Mouse (Mus musculus): Measurements from ENCODE around the gene Gopc.
"Not testable (repeated sequence)": the region's sequence is repeated elsewhere in the genome, so short reads cannot be mapped to it uniquely, and the experiment has no call there.

Gopc gene

GRCm38 (mm10) chr10:52298568-52298967 is 83.4 kb downstream of the Gopc start:
- not testable (repeated sequence) for DNase-seq (ENCODE audit: low spot score in 2 of 2)

DNA sequence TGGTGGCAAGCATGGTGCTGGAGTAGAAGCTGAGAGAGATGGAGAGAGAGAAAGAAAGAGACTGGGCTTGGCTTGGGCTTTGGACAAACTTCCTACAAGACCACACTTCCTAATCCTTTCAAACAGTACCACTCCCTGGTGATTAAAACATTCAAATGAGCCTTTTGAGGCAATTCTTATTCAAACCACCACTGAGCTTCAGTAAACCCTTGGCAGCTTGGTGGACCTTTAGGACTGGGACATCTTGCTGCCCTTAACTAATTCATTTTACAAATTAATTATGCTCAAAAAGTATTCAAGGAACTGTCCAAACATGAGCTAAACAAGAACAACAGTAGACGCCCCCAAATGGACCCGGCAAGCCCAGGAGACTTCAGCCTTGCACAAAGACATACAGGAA is 86.0 kb downstream of the Gopc start:
- no peak for DNase-seq (ENCODE audit: low spot score in 2 of 2)

DNA sequence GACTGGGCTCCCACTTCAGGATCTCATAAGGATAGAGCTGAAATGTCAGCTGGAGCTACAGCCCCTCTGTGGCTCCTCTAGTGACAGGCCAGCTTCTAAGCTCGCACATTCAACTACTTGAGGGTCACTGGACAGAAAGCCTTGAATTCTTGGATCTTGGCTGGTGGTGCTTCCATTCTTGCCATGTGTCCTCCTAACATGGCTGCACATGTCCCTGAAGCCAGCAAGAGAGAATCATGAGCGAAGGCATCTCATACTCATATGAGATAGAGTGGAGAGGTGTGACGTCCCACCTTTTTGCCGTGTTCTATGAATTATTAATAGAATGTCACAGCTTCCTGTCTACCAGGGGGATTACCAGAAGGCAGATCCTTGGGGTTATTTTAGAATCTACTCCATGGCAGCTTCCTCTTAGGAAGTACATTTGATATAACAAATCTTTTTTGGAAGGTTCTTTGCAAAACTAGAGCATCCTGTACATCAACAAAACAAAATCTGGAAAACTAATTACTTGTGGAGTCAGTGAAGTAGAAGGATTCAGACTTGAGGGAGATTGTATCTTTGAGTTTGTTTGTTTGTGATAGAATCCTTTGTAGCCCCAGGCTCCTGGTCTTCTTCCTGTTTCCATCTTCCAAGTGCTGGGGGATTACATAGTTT is 87.9 kb downstream of the Gopc start:
- no peak for DNase-seq (ENCODE audit: low spot score in 2 of 2)

- DNase-seq (ENCODE audit: low spot score in 2 of 2): not testable (repeated sequence)
Measured at GRCm38 (mm10) chr10:52292391-52292790, 89.5 kb downstream of the Gopc start.

DNA sequence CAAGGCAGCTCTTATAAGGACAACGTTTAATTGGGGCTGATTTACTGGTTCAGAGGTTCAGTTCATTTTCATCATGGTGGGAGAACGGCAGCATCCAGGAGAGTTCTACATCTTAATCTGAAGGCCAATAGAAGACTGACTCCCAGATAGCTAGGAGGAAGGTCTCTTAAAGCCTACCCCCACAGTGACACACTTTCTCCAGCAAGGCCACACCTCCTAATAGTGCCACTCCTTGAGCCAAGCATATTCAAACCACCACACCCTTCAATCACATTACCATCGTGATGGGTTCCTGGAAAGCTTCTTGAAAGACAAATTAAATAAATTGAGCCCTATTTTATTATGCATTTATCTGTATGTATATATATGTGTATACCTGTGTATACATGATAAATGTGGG is 92.7 kb downstream of the Gopc start:
- no peak for DNase-seq (ENCODE audit: low spot score in 2 of 2)

DNA sequence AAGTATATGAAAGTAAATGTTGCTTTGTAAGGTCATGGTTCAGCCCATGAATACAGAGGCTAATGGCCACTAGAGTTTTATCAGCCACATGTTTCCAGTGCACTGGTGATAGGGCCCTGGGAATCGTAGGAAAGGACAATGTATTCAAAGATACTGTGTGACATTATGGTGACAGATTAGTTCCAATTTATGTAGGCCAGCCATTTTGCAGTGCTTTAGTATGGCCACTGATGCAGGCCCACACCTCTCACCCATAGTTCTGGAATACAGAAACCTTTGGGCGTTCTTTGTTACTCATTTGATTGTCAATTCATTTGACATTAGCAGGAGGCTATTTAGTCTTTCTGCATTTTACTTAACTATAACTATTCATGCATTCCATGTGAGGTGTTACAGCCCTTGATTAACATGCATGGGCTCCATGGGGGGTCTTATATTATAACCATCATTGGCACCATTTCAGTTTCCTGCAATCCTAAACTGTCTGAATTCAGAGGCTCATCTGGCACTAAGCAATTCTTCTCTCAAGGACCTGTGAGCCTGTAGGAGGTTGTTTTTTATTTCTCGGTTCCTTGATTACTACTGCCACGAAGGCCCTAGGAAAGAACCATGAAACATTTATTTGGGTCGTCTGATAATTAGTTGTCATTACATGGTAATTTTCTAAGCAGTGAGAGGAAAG is 93.9 kb downstream of the Gopc start:
- DNase-seq (ENCODE audit: low spot score in 2 of 2): no peak
